Mouse (Mus musculus): ENCODE results near the gene Mybph.
"Not testable (repeated sequence)": the region's sequence is repeated elsewhere in the genome, so short reads cannot be mapped to it uniquely, and the experiment has no call there.

The Mybph gene

GRCm38 (mm10) chr1:134234455-134235390 lies 41.5 kb downstream of the Mybph start:
- DNase-seq: no peak

GRCm38 (mm10) chr1:134235391-134235921 lies 42.2 kb downstream of the Mybph start, which contains the start of gene Adora1:
Gene Adora1 (minus strand): TSS chr1:134235431.
- no peak for DNase-seq

- no peak for DNase-seq
These were observed 42.9 kb downstream of the Mybph start for GRCm38 (mm10) chr1:134236142-134236541.

GRCm38 (mm10) chr1:134237438-134237837 lies 44.2 kb downstream of the Mybph start:
- DNase-seq: no peak

GRCm38 (mm10) chr1:134240701-134241100 lies 47.5 kb downstream of the Mybph start:
- no peak for DNase-seq

GRCm38 (mm10) chr1:134241298-134241697 lies 48.0 kb downstream of the Mybph start:
- DNase-seq: no peak

- no peak for DNase-seq
These were observed 49.0 kb downstream of the Mybph start for GRCm38 (mm10) chr1:134242286-134242685.

- DNase-seq: no peak
These were observed 50.3 kb downstream of the Mybph start for GRCm38 (mm10) chr1:134243505-134243904.

GRCm38 (mm10) chr1:134243948-134244914 lies 51.0 kb downstream of the Mybph start:
- peak; percentile 77 to 81 for DNase-seq

GRCm38 (mm10) chr1:134245004-134245717 lies 51.9 kb downstream of the Mybph start:
- DNase-seq: no peak

GRCm38 (mm10) chr1:134246590-134246989 lies 53.3 kb downstream of the Mybph start:
- no peak for DNase-seq

GRCm38 (mm10) chr1:134249681-134250080 lies 56.4 kb downstream of the Mybph start:
- DNase-seq: not testable (repeated sequence)
